Mouse (Mus musculus): ENCODE data around the gene Svep1. TPM values are rescaled to one million over a fixed set of nuclear protein-coding genes. Genes with fewer than 3 reads are reported as not detected.
A peak's percentile ranks its signal among the peaks of the same experiment; 100 is the strongest.

The Svep1 gene
- total RNA-seq, 2 experiments from 2014 or later, result not detected

- ATAC-seq (replicated peaks; ENCODE audit: low FRiP score, low TSS enrichment, poor library complexity, severe bottlenecking), result no peak
These were observed 108.9 kb downstream of the Svep1 start for GRCm38 (mm10) chr4:58097732-58098131.

DNA sequence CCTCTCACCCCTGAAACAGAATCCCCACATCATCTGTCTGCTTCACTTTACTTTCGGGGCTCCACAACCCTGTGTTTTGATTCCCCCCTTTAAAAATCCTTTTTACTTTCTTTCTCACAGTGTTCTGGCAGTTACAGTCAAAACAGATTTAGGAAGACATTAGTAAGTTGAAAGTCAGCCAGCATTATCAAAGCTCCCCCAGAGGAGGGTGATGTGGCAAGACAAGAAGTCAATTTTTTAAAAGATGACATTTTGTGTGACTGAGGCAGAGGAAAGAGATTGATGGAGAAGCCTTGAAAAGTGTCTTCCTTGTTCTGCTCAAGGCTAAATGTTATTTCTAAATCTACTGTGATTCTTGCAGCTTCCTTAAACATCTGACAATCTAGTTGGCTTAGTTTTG, 119.9 kb downstream of the Svep1 start:
- ATAC-seq (replicated peaks; ENCODE audit: low FRiP score, low TSS enrichment, poor library complexity, severe bottlenecking), result no peak

DNA sequence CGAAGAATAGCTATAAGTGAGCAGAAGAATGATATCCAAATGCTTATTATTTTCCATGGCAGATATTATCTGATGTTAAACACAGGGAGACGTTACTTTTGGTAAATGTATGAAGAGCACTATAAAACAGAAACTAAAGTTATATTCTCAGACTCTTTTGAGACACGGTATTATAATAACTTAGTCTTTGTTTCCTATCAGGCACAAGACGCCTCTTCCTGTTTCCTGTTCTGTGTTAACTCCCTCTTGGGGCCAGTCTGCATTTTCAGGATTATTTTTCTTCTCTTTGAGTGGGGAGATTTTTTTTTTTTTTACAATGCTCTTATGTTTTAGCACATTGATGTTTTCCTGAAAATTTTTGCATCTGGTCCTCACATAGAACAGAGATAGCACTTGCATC, 120.5 kb downstream of the Svep1 start:
- no peak for ATAC-seq (replicated peaks; ENCODE audit: low FRiP score, low TSS enrichment, poor library complexity, severe bottlenecking)

- no peak for ATAC-seq (replicated peaks; ENCODE audit: low FRiP score, low TSS enrichment, poor library complexity, severe bottlenecking)
These were observed 121.3 kb downstream of the Svep1 start for GRCm38 (mm10) chr4:58085340-58085739.

DNA sequence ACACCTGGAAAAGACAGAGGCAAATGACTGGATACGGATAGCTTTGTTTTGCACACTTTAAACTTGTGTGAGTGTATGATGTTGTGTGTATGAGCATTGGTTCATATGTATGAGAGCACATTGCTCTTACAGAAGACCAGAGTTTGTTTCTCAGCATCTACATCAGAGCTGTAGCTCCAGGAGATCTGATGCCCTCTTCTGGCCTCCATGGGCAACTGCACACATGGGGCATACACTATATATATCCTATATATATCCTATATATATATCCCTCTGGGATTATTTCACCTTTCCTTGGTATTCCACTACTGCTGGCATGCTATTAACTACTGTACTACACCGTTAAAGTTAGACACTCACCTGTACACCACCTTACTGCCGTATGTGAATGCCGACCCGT, 122.5 kb downstream of the Svep1 start:
- no peak for ATAC-seq (replicated peaks; ENCODE audit: low FRiP score, low TSS enrichment, poor library complexity, severe bottlenecking)

DNA sequence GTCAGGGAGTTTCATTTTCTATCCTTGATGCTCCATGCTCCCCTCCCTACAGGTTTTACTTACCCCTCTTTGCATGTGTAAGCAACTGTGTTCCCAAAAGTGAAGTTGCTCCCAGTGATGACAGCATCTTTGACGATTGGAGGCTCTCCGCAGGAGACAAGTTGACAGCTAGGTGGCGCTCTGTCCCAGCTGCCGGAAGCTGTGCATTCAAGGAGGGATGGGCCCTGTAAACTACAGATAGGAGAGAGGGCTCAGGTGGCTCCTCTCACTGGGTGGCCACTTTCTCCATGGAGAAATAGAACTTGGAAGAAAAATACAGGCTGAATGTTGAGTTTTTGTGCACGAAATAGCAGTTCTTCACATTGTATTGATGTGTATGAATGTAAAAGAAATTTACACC, 124.1 kb downstream of the Svep1 start:
- ATAC-seq (replicated peaks; ENCODE audit: low FRiP score, low TSS enrichment, poor library complexity, severe bottlenecking), result peak; percentile 92

DNA sequence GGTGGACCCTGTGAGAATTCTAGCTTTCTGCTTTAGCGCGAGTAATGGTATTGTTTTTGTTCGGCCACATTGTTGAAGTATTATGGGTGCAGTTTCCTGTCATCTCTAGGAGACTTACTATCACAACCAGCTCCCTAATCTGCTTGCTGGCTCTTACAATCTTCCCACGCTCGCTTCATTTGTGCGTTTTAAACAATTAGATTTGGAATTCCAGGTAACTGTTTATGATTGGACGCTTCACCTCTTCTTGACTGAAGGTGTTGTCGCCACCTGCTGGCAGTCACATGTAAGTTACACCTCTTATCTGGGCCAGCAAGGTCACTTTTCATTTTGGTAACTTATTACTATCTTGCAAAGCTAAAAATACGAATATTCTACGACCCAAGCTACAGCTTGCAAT, 127.0 kb downstream of the Svep1 start:
- ATAC-seq (replicated peaks; ENCODE audit: low FRiP score, low TSS enrichment, poor library complexity, severe bottlenecking), result peak; percentile 82

DNA sequence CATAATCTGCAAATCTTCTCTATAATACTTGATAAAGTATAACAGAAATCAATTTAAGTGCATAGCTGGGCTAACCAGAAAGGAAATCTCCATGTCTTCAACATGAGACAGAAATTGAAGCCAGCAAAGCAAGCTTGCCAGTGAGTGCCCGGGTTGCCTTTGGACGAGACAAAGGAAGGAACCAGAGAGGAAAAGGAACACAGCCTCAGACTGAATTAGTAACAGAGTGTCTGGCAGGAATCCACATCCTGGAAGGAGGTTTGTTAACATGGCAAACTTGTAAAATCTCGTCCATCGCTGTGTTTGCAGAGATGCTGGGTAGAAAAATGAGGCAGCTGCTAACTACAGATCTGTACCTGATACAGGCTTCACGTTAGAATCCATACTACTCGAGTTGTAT, 128.7 kb downstream of the Svep1 start:
- no peak for ATAC-seq (replicated peaks; ENCODE audit: low FRiP score, low TSS enrichment, poor library complexity, severe bottlenecking)

- ATAC-seq (replicated peaks; ENCODE audit: low FRiP score, low TSS enrichment, poor library complexity, severe bottlenecking), result no peak
These were observed 129.1 kb downstream of the Svep1 start for GRCm38 (mm10) chr4:58077536-58077935.

GRCm38 (mm10) chr4:58072888-58073287, 133.8 kb downstream of the Svep1 start:
- no peak for ATAC-seq (replicated peaks; ENCODE audit: low FRiP score, low TSS enrichment, poor library complexity, severe bottlenecking)

- ATAC-seq (replicated peaks; ENCODE audit: low FRiP score, low TSS enrichment, poor library complexity, severe bottlenecking), result no peak
These were observed 137.8 kb downstream of the Svep1 start for GRCm38 (mm10) chr4:58068886-58069285.

- ATAC-seq (replicated peaks; ENCODE audit: low FRiP score, low TSS enrichment, poor library complexity, severe bottlenecking), result no peak
These were observed 141.9 kb downstream of the Svep1 start for GRCm38 (mm10) chr4:58064721-58065120.

- no peak for ATAC-seq (replicated peaks; ENCODE audit: low FRiP score, low TSS enrichment, poor library complexity, severe bottlenecking)
These were observed 143.7 kb downstream of the Svep1 start for GRCm38 (mm10) chr4:58062933-58063332.

DNA sequence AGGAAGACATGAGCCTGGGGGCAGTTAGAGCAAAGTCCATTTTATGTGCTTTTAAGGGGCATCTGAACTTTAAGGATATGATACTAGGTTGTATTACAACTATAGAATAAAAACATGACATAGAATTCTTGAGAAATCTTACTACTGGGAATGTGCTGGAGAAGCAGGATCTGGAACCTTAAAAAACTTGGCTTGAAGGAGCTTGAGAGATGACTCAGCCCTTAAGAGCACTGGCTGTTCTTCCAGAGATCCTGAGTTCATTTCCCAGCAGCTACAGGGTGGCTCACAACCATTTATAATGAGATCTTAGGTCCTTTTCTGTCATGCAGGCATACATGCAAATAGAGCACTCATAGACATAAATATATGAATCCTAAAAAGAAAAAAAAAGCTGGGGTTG, 151.0 kb downstream of the Svep1 start:
- ATAC-seq (replicated peaks; ENCODE audit: low FRiP score, low TSS enrichment, poor library complexity, severe bottlenecking), result no peak

GRCm38 (mm10) chr4:58054441-58054840, 152.2 kb downstream of the Svep1 start:
- no peak for ATAC-seq (replicated peaks; ENCODE audit: low FRiP score, low TSS enrichment, poor library complexity, severe bottlenecking)

DNA sequence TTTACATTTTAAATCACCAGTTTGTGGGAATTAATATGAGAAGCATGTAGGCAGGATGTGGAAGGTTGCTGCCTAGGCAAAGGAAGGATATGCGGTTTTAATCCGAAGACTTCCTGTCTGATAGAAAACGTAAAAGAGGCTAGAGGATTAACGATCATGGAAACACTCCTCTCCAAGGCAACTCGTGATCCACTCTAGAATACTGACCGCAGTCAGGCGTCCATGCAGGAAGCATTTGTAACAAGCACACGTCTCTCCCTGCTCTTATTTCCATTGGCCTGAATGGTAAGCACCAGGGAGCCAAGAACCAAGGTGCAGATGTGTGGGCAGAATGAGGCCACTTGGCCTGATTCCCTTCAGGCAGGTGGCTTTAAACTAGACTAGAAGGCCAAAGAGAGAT, 155.9 kb downstream of the Svep1 start:
- ATAC-seq (replicated peaks; ENCODE audit: low FRiP score, low TSS enrichment, poor library complexity, severe bottlenecking), result no peak

DNA sequence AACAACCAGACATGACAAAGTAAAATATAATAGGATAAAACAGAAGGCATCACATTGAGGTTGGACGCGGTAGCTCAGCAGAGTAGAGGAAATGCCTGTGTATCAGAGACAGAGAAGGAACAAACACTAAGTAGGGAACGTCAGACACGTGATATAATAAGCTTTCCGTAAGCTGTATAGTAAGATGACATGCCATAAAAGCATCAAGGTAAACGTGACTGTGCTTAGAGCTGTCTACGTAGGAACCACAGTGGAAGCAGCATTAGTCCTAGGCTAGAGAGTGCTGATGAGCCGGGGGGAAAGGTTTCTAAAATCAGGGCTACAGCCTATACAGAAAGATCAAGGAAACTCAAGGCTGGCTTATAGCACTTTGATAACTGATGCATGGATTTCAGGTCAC, 156.4 kb downstream of the Svep1 start:
- ATAC-seq (replicated peaks; ENCODE audit: low FRiP score, low TSS enrichment, poor library complexity, severe bottlenecking), result no peak

GRCm38 (mm10) chr4:58044833-58045232, 161.8 kb downstream of the Svep1 start:
- ATAC-seq (replicated peaks; ENCODE audit: low FRiP score, low TSS enrichment, poor library complexity, severe bottlenecking), result no peak

DNA sequence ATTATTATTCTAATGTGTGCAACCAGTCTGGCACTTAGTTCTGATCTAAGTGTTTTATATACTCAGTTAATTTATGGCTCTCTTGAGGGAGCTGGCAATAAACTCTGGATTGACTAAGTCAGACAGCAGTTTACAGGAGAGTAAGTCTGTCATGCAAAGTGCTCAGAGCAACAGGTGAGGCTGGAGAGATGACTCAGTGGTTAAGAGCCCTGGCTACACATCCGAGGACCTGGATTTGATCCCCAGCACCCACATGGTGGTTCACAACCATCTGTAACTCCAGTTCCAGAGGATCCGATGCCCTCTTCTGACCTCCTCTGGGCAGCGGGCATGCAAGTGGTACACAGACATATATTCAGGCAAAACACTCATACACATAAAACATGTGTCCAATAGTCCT, 162.3 kb downstream of the Svep1 start:
- no peak for ATAC-seq (replicated peaks; ENCODE audit: low FRiP score, low TSS enrichment, poor library complexity, severe bottlenecking)

DNA sequence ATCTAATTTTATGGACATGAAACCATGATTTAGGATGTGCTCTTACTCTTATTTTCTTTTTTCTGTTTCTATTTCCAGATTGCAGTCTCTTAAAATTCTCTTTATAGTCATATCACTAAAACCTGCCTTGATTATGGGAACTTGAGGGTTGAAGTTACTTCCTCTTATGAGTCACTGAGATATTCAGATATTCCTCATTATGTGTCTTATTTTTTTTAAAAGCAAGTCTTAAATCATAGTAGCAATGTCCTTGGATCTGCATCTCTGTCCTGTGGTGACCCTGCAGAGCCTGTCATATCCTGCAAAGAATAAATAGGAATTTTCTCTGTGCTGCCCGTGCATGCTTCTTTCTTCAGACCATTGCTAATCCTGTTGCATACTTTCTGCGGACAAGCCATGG, 166.6 kb downstream of the Svep1 start:
- no peak for ATAC-seq (replicated peaks; ENCODE audit: low FRiP score, low TSS enrichment, poor library complexity, severe bottlenecking)

- ATAC-seq (replicated peaks; ENCODE audit: low FRiP score, low TSS enrichment, poor library complexity, severe bottlenecking), result no peak
These were observed 169.5 kb downstream of the Svep1 start for GRCm38 (mm10) chr4:58037096-58037705.

GRCm38 (mm10) chr4:58034663-58035062, 172.0 kb downstream of the Svep1 start:
- ATAC-seq (replicated peaks; ENCODE audit: low FRiP score, low TSS enrichment, poor library complexity, severe bottlenecking), result no peak
